Mouse (Mus musculus): ENCODE data around the gene Gm3625.

Gene Gm3625

DNA sequence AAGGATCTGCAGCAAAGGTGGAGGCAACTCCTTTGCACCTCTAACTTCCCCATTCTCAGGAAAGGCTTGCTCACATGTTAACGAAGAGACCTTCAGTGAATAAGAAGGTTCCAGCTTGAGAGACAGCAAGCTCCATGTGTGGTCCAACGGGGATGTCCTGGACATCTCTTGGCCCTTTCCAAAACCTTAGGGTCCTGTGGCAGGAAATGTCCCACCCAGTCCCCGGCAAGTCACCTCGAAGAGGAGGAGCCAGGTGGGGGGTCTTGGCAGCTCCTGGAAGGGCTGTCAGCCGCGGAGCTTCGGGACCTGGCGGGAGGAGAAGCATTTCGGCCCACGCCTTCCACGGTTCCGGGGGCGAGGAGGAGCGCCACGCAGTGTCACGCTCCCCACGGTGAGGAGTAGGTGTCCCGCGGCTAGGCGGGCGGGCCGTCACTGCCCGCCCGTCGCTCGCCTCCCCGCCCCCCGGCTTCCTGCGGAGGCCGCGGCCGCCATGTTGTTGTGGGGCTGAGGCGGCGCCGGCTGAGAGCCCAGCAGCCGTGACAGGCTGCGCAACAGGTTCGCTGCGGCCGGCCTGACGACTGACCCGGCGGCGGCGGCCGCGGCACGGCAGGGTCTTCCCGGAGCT is at the start of gene Gm3625, which contains the start of gene Itsn2:
Gene Gm3625 (minus strand): TSS at position 387 of the 625 bp plus-strand sequence.
Gene Itsn2 (plus strand): TSS at position 98 of the 625 bp plus-strand sequence.
- peak; percentile 98 for DNase-seq

DNA sequence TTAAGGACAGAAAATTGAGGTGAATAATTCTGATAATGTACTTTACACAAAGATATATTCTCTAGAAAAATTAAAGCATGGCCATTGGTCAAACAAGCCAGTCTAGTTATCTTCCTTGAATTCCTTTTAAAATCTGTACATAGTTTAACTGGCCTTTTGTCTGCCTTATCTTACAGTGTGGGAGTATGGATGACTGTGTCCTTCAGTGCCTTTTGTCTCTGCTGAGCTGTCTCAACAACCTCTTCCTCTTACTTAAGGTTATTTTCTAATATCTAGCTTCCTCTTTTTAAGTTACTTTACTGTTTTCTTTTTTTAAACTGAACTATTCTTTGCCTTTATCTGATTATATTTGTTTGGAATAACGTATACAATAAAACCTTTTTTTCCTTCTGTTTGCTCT is 48.0 kb upstream of the Gm3625 start:
- no peak for DNase-seq

GRCm38 (mm10) chr12:4638438-4638837 is 45.7 kb upstream of the Gm3625 start:
- DNase-seq = no peak

GRCm38 (mm10) chr12:4632957-4633356 is 40.2 kb upstream of the Gm3625 start:
- no peak for DNase-seq

GRCm38 (mm10) chr12:4624201-4624600 is 31.5 kb upstream of the Gm3625 start:
- no peak for DNase-seq

DNA sequence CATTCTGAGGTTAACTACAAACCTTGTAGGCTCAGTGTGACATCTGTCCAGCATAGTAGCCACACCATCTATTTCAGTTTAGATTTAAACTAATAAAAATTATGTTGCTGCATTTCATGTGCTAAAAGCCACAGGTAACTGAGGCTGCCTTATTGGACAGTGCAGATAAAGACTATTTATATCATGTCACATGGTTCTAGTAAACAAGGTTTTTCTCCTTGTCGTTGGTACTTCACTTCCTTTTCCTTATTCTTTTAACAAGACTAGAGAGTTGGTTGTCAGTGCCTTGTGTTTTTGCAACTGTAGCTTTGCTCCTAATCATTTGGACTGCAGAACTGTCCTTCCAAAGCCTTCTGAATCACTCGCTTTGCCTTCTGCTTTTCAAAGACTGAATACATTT is 22.0 kb upstream of the Gm3625 start:
- DNase-seq = no peak

- DNase-seq = no peak
Measured at GRCm38 (mm10) chr12:4606625-4607024, 13.9 kb upstream of the Gm3625 start.

DNA sequence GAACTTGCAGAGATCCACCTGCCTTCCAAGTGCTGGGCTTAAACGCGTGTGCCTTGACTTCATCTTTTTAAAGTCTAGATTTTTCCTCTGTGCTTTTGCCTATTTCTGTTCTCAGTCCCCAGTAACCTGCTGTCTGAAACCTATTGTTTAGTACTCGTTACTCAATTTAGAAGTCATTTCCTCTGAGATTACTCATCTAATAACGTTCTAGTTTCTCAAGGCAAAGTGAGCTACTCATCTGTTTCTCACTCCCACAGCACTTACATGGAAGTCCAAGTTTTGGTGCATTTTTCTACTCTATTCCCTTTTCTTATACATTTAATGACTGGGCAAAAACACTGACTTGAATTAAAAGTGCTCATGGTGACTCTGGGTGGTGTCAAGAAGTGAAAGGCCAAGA is 7.0 kb upstream of the Gm3625 start:
- no peak for DNase-seq

DNA sequence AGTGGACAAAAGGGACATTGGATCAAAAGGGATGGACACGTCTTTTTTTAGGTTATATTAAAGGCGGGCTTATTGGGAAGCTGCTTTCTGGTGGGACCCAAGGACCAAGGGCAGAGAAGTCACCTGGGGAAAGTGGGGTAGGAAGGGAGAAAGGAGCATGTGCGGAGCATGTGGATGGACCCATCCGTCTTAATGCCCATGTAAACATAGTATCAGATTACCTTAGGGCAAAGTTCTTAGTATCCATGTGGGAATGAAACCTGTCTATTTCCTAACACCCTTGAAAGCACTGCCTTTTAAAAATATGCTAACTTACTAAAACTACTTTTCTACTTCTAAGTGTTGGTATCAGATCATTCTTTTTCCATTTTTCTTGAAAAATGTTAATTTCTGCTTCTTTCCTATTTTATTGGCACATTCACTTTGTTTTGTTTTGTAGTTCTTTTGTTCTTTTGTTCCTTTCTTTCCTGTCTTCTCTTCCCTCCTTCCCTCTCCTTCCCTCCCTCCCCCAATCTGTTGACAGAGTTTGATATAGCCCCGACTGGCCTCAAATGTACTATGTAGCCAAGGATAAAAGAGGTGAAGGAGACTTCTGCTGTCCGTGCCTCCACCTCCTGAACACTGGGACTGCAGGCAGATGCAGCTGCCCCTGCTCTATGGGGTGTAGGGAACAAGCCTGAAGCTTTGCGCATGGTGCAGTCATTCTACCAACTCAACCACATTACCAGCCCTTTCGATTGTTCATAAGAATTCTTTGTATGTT is 6.1 kb upstream of the Gm3625 start:
- no peak for DNase-seq

DNA sequence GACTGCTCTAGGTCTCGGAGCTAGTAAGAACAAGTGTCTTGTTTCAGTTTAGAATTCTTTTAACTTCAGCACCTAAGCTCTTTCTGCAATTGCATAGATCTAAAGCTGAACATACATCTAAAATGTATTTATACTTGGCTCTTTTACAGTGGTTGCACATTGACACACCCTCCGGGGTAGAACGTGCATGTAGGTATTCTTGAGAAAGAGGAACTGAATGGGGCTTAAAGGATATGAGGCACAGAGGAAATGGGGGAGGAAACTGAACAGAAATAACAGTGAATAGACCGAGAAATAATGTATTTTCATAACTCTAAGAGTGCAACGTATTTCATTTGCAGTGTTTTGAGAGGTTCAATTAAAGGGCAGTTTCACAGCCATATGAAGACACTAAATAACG is 2.3 kb upstream of the Gm3625 start:
- no peak for DNase-seq

DNA sequence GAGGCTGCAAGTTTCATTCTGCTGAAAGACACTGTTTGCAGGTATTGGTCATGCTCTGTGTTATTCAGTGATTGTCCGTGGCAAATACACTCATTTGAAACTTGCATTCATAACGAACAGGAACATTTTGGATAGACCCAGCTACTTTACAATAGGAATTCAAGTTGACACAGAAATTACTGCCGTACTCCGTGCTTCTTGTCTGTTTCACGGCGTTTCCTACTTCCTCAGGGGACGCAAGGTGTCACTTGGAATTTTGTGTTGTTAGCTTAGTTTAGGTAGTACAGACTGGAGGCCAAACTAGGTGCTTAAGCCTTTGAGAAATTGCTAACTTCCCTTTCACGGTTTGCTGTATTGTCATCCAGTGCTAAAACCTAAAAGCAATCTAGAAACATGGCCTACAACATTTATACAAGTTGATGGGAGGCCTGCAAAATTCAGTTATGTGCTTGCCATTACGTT is 1.2 kb upstream of the Gm3625 start:
- no peak for DNase-seq

DNA sequence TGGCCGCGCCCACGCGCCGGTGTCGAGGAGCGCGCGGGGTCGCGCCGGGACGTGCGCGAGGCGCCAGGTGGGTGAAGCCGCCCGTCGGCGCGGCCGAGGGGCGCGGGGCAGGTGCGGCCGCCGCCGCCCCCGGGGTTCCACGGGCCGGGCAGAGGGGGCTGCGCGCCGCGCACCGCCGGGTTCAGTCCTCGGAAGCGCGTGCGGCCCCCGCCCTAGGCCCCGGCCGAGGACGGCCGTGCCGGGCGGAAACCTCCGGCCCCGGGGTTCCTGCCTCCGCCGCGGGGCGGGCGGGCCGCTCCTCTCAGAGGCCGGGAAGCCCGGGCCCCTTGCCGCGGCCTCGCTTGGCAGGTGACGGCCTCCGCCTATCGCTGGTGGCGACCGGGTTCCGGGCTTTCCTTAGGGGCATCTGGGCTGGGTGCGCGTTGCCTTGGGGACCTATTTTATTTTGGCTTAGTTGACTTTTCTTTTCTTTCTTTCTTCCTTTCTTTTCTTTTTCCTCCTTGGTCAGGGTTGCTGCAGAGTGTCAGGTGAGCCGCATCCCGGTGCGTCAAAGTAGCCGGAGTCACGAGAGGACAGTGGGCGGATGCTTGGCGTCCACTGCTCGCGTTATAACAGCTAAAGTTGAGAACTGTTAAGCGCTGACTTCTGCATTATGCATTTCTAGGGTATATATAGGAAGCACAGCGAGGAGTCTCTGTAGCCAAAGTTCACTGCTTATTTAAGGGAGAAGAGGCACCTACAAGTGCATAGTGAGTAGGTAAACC is 621 bp upstream of the Gm3625 start:
- DNase-seq = no peak

GRCm38 (mm10) chr12:4592025-4592424 is 702 bp downstream of the Gm3625 start:
- DNase-seq = no peak

GRCm38 (mm10) chr12:4588603-4589002 is 4.1 kb downstream of the Gm3625 start:
- peak; percentile 92 for DNase-seq

DNA sequence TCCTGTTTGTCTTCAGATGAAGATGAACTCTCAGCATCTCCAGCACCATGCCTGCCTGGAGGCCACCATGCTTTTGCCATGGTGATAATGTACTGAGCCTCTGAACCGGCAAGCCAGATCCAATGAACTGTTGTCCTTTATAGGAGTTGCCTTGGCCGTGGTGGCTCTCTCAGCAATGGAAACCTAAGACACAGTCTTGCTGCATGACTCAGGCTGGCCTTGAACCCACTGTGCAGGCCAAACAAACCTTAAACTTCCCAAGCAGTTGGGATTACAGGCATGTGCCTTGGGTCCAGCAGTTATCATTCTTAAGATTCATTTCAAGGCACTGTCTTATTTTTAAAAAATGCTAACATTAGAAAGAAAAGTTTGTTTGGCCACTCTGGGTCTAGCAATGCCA is 4.9 kb downstream of the Gm3625 start:
- no peak for DNase-seq

DNA sequence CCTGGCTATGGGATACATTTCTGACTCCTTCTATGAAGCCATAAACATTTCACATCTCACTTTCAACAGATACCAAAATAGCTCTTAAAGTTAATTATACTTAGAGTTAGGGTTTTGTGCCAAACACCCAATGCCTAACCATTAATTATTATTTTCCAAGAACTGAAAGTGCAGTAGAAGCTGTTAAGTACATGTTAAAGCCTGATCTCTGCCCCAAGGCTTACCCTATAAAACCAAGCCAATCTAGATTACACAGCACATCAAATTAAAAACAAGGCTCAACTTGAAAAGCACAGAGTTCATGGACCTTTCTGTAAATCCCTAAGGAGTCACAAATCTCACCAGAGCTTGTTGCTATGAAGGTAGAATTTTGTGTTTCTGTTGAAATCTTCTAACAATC is 10.4 kb downstream of the Gm3625 start:
- DNase-seq = no peak

DNA sequence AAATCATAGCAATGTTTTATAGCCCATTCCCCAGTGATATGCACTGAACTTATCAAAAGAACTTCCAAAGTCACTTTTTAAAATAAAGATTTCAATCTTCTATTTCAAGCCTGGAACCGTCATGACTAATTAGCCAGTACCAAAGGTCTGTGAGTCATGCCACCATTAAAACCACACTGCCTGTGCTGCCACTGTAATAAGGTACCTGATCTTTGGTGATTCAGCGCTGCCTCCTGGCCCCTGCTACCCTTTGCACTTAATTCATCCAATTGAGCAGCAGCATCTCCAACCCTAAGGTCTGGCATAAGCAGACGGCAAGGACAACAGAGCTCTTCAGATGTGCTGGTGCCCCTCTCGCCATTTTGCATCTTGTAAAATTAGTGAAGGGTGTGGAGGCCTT is 18.7 kb downstream of the Gm3625 start:
- DNase-seq = no peak

- peak; percentile 95 for DNase-seq
Measured at GRCm38 (mm10) chr12:4571864-4572263, 20.9 kb downstream of the Gm3625 start.

- DNase-seq = peak; percentile 88
Measured at GRCm38 (mm10) chr12:4558475-4559279, 34.0 kb downstream of the Gm3625 start.

DNA sequence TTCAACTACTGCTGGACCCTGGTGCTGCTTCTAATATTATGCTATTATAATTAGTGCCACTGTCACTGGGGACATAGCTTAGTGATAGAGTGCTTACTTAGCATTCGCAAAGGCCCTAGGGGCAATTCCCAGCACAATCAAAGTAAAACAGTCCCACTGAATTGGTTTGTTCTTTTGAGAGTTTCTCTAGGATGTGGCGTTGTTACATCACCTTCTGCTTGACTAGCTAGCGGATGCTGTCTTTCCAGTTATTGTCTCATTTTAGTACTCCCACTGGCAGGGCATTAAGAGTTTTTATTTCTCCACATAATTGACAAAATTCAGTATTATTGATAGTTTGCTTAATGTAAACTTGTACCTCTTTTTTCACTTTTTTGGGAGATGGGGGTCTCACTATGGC is 34.7 kb downstream of the Gm3625 start:
- DNase-seq = peak; percentile 40

DNA sequence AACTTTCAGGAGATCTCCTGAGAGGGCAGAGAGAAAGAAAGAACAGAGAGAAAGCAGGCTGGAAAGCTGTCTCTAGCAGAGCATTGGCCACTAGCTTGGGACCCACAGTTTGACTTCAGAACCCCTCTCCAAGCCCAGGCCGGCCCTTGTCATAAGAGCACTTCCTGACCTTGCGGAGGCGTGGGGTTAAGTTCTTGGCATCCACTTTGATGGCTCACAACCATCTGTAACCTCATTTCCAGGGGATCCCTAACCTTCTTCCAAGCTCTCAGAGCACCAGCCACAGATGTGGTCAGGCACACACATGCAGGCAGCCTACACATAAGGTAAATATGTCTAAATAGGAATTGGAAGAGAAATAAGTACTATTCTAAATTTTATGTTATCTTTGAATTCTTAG is 35.3 kb downstream of the Gm3625 start:
- DNase-seq = peak; percentile 93

GRCm38 (mm10) chr12:4556891-4557290 is 35.8 kb downstream of the Gm3625 start:
- peak; percentile 86 for DNase-seq

- DNase-seq = no peak
Measured at GRCm38 (mm10) chr12:4555451-4555850, 37.3 kb downstream of the Gm3625 start.
